Mouse (Mus musculus) adrenal gland (tissue): ENCODE measurements at regions not wholly inside any gene's neighbourhood (a gene's known extent, or its start where the extent isn't known, plus 50 kb on each side); places are given as distances from the start of the nearest gene placed in this dataset.
"Not testable (repeated sequence)": the region's sequence is repeated elsewhere in the genome, so short reads cannot be mapped to it uniquely, and the experiment has no call there.

Experiments
- intact Hi-C: fragments of 180-260 bp; cut with DNase I; formaldehyde crosslinking; loops from one replicate; pipeline ENCODE4 v1.15.1; 2025

- intact Hi-C loops: no loop called here
These were observed 124.1 kb upstream of the Gm5150 start for GRCm38 (mm10) chr3:16130385-16130784.

DNA sequence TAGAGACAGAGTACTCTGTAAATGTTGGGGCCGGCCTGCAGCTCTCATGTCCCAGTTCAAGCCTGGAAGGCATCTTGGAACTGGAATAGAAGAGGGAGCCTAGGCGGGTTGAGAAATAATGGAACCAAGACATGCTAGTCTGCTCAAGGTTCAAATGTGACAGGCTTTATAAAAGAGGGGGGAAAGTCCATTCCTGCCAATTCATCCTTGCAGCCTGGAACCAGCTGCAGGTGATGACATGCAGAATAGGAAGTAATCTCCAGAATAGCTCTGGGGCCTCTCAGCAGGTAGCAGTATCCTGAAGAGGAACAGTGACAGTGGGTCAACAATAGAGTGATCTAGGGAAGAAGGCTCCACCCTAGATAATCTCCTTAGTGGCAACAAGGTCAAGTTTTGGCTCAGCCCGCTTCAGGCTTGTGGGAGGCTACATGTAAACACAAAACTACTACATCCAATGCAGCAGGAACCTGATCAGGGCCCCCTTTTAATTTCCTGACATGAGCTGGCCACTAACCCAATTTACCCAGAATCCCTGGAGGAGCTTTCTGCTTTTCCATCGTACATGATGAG, 119.2 kb upstream of the Gm5150 start:
- intact Hi-C loops: not testable (repeated sequence)

- intact Hi-C loops: no loop called here
These were observed 109.7 kb upstream of the Gm5150 start for GRCm38 (mm10) chr3:16115944-16116343.

- intact Hi-C loops: no loop called here
These were observed 101.3 kb upstream of the Gm5150 start for GRCm38 (mm10) chr3:16107492-16107891.

- intact Hi-C loops: no loop called here
These were observed 98.8 kb upstream of the Gm5150 start for GRCm38 (mm10) chr3:16105080-16105479.

DNA sequence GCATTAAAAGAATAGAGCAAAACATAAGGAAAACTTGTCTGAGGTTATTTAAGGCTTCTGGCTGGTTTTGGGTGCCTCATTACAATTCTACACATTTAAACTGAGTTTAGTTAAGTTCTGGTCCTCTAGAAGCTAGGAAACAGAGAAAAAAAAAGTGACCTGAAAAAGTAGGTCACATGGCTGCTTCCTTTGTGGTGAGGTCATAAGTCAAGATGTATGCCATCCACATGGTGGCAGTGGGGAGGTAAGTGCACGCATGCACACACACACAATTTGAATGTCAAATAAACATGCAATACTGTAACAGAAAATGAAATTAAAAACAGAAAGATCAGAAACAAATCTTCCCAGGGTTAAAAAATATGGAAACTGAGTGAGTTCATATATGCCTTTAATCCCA, 96.9 kb upstream of the Gm5150 start:
- intact Hi-C loops: no loop called here

DNA sequence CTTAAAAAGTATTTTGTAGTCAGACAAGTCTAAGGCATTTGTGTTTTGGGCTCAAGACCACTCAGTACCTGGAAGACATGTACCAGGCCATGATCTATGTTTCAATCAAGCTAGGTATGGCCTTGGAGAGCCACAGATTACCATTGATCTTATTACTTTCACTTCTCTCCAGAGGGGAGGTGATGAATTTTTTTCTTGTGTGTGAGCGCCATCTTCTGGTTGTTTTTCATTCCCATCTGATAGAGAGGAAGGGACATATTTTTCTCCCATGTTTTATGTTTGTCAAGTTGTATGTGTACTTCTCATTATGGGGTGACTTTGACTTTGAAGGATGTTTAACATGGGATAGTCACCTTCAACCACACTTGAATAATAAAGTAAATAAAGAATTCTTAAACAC, 80.3 kb upstream of the Gm5150 start:
- intact Hi-C loops: loop anchor here (10.0 kb wide), 1 partner anchor 62 kb away; no protein-coding TSS in a partner anchor

DNA sequence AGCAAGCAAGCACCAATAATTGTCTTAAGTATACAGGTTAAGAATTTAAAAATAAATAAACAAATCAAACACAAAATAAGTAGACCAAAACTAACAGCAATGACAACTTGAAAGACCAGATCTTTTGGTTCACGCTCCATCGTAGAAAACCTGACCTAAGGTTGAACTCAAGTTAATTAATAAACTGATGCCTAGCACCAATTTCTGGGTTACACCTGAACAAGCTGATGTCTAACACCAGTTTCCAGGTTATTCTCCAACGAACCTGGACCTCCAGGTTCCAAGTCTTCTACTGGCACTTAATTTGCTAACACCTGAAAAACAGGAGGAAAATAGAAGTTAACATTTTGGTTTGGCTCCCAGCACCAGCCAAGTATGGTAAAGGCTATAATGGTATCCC, 79.1 kb upstream of the Gm5150 start:
- intact Hi-C loops: loop anchor here (10.0 kb wide), 1 partner anchor 60 kb away; no protein-coding TSS in a partner anchor

GRCm38 (mm10) chr3:16079178-16079577, 72.9 kb upstream of the Gm5150 start:
- intact Hi-C loops: no loop called here

DNA sequence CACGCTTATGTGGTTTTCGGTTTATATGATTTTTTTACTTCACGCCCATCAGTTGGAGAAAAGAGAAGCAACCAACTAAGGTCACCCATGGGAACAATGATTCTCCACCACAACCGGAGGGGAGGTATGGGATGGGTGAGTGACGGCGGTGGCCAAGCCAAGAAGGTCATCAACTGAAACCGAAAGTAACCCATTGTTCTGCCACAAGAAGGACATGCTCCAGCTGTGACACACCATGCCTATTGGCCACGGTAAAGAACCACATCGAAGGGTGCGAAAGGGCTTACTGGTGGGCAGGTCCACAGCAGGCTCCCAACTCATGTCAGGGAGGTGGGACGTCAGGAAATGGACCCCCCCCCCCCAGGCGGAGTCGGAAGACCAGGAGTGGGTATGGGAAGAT, 65.7 kb upstream of the Gm5150 start:
- intact Hi-C loops: no loop called here

GRCm38 (mm10) chr3:16070963-16071362, 64.7 kb upstream of the Gm5150 start:
- intact Hi-C loops: no loop called here

- intact Hi-C loops: not testable (repeated sequence)
These were observed 51.5 kb upstream of the Gm5150 start for GRCm38 (mm10) chr3:16057709-16058108.
